ENCODE assay signal across 19 mouse cellular contexts in genomic region chr10:71469751-71470150, GRCm38 (mm10).
DNase-seq lines count a peak whose midpoint lies in the region; ATAC-seq and TF ChIP-seq lines count a peak whose summit lies in the region.
"Had no signal": no experiment of that assay in that cellular context is flagged by ENCODE, and none has a peak within 500 bp of the region (broad histone marks: within the 10 kb centered on the region; RNA-seq: fewer than 3 reads in every experiment).

No protein-coding gene starts in this region.

- intact Hi-C loops in heart, postnatal 14 days (cut with DNase I) = no loop called here

- peak; percentile 10 for DNase-seq in kidney, postnatal 0 days (ENCODE audit: low spot score)
- no peak for DNase-seq in kidney, postnatal 36 days
- DNase-seq in embryonic facial prominence, embryonic 14.5 days (ENCODE audit: low spot score) = peak; percentile 31
- no peak for DNase-seq in hindbrain, embryonic 14.5 days (ENCODE audit: low spot score)
- peak; percentile 65 for DNase-seq in midbrain, postnatal 0 days (ENCODE audit: low spot score)
- DNase-seq in left cerebral cortex, adult 9 months (ENCODE audit: low spot score in 2 of 2) = no peak
- no peak for DNase-seq in stomach, postnatal 0 days (ENCODE audit: low spot score)
- no peak for DNase-seq in heart, postnatal 14 days
- DNase-seq: embryo, embryonic 11 days; gastrocnemius, postnatal 10 days; heart, adult 2 months; heart, postnatal 4 days; right cerebral cortex, postnatal 14 days; spleen, adult 18-20 months; thymus, adult 18-20 months had no signal

- ATAC-seq in kidney, postnatal 0 days (replicated peaks; ENCODE audit: low FRiP score, low read depth) = no peak
- ATAC-seq in embryonic facial prominence, embryonic 14.5 days (ENCODE audit: low read depth) = peak; percentile 74
- ATAC-seq in hindbrain, embryonic 14.5 days (ENCODE audit: low FRiP score) = peak; percentile 40; the same call in 1 of the 2 replicates
- no peak for ATAC-seq in midbrain, postnatal 0 days (ENCODE audit: low FRiP score)
- ATAC-seq in stomach, postnatal 0 days (ENCODE audit: low FRiP score, low TSS enrichment) = no peak
- ATAC-seq: intestine, embryonic 16.5 days had no signal

- H3K9me3 ChIP-seq in kidney, postnatal 0 days (replicated peaks; ENCODE audit: low read length) = no peaks in the 10 kb centered on the region
- H3K9me3 ChIP-seq in embryonic facial prominence, embryonic 14.5 days (ENCODE audit: control insufficient read depth, low read length) = no peaks in the 10 kb centered on the region
- no peaks in the 10 kb centered on the region for H3K9me3 ChIP-seq in hindbrain, embryonic 14.5 days (ENCODE audit: control insufficient read depth, low read length)
- no peaks in the 10 kb centered on the region for H3K9me3 ChIP-seq in midbrain, postnatal 0 days (ENCODE audit: low read length)
- no peaks in the 10 kb centered on the region for H3K9me3 ChIP-seq in stomach, postnatal 0 days (ENCODE audit: control insufficient read depth, low read length)
- H3K9me3 ChIP-seq: neural tube, embryonic 13.5 days had no signal

- no peak for TF ChIP-seq EP300 in stomach, postnatal 0 days (optimal IDR thresholded peaks at IDR 0.05)

- no peaks in the 10 kb centered on the region for H3K36me3 ChIP-seq in kidney, postnatal 0 days (ENCODE audit: insufficient read depth, low read length)
- no peaks in the 10 kb centered on the region for H3K36me3 ChIP-seq in embryonic facial prominence, embryonic 14.5 days (ENCODE audit: control insufficient read depth, insufficient read depth, low read length)
- no peaks in the 10 kb centered on the region for H3K36me3 ChIP-seq in hindbrain, embryonic 14.5 days (replicated peaks; ENCODE audit: control insufficient read depth, insufficient read depth)
- H3K36me3 ChIP-seq in midbrain, postnatal 0 days (ENCODE audit: insufficient read depth, low read length) = no peaks in the 10 kb centered on the region
- H3K36me3 ChIP-seq in stomach, postnatal 0 days (ENCODE audit: control insufficient read depth, insufficient read depth, low read length) = no peaks in the 10 kb centered on the region
- H3K36me3 ChIP-seq: neural tube, embryonic 13.5 days had no signal

- H3K27ac ChIP-seq in kidney, postnatal 0 days = no peak overlapping the region
- H3K27ac ChIP-seq in embryonic facial prominence, embryonic 14.5 days (replicated peaks; ENCODE audit: low read depth, low read length) = no peak overlapping the region
- no peak overlapping the region for H3K27ac ChIP-seq in hindbrain, embryonic 14.5 days
- no peak overlapping the region for H3K27ac ChIP-seq in midbrain, postnatal 0 days (ENCODE audit: low read depth, low read length)
- H3K27ac ChIP-seq in stomach, postnatal 0 days (replicated peaks) = no peak overlapping the region
- H3K27ac ChIP-seq: heart, adult 2 months; liver, embryonic 14.5 days; macrophage; neural tube, embryonic 13.5 days had no signal

- H3K4me2 ChIP-seq in kidney, postnatal 0 days (ENCODE audit: low read length) = no peak overlapping the region
- H3K4me2 ChIP-seq in embryonic facial prominence, embryonic 14.5 days (ENCODE audit: low read depth, low read length) = no peak overlapping the region
- no peak overlapping the region for H3K4me2 ChIP-seq in hindbrain, embryonic 14.5 days (replicated peaks)
- H3K4me2 ChIP-seq in midbrain, postnatal 0 days (ENCODE audit: low read depth, low read length, poor library complexity, severe bottlenecking) = no peak overlapping the region
- no peak overlapping the region for H3K4me2 ChIP-seq in stomach, postnatal 0 days (replicated peaks; ENCODE audit: low read depth)
- H3K4me2 ChIP-seq: neural tube, embryonic 13.5 days had no signal

- H3K4me1 ChIP-seq in kidney, postnatal 0 days (replicated peaks; ENCODE audit: insufficient read depth, low read length) = no peaks in the 10 kb centered on the region
- no peaks in the 10 kb centered on the region for H3K4me1 ChIP-seq in embryonic facial prominence, embryonic 14.5 days (ENCODE audit: control insufficient read depth, insufficient read depth, low read length)
- no peaks in the 10 kb centered on the region for H3K4me1 ChIP-seq in hindbrain, embryonic 14.5 days (replicated peaks; ENCODE audit: control insufficient read depth, insufficient read depth, low read length)
- H3K4me1 ChIP-seq in midbrain, postnatal 0 days (ENCODE audit: insufficient read depth, low read length) = no peaks in the 10 kb centered on the region
- H3K4me1 ChIP-seq in stomach, postnatal 0 days (replicated peaks; ENCODE audit: control insufficient read depth, insufficient read depth) = no peaks in the 10 kb centered on the region
- H3K4me1 ChIP-seq: neural tube, embryonic 13.5 days had no signal

- H3K9ac ChIP-seq in kidney, postnatal 0 days (ENCODE audit: low read depth, low read length) = no peak overlapping the region
- no peak overlapping the region for H3K9ac ChIP-seq in embryonic facial prominence, embryonic 14.5 days (ENCODE audit: low read depth, low read length)
- no peak overlapping the region for H3K9ac ChIP-seq in hindbrain, embryonic 14.5 days
- no peak overlapping the region for H3K9ac ChIP-seq in midbrain, postnatal 0 days (replicated peaks; ENCODE audit: low read length, poor library complexity, severe bottlenecking)
- H3K9ac ChIP-seq in stomach, postnatal 0 days (ENCODE audit: low read length) = no peak overlapping the region
- H3K9ac ChIP-seq: liver, embryonic 14.5 days; neural tube, embryonic 13.5 days had no signal

- H3K4me3 ChIP-seq in kidney, postnatal 0 days (replicated peaks; ENCODE audit: low read depth, low read length) = no peak overlapping the region
- no peak overlapping the region for H3K4me3 ChIP-seq in embryonic facial prominence, embryonic 14.5 days (ENCODE audit: low read depth, low read length)
- no peak overlapping the region for H3K4me3 ChIP-seq in hindbrain, embryonic 14.5 days (replicated peaks; ENCODE audit: low read length)
- no peak overlapping the region for H3K4me3 ChIP-seq in midbrain, postnatal 0 days (ENCODE audit: low read depth, low read length)
- no peak overlapping the region for H3K4me3 ChIP-seq in stomach, postnatal 0 days (ENCODE audit: low read depth, low read length)
- H3K4me3 ChIP-seq: heart, adult 2 months; neural tube, embryonic 13.5 days had no signal

- 55% methylated on average over 13 of the region's 13 CpGs for WGBS in kidney, postnatal 0 days
- 71% methylated on average over 13 of the region's 13 CpGs for WGBS in embryonic facial prominence, embryonic 14.5 days
- 56% methylated on average over 13 of the region's 13 CpGs for WGBS in hindbrain, embryonic 14.5 days
- WGBS in midbrain, postnatal 0 days = 53% methylated on average over 13 of the region's 13 CpGs
- 51% methylated on average over 13 of the region's 13 CpGs for WGBS in stomach, postnatal 0 days

- no peaks in the 10 kb centered on the region for H3K27me3 ChIP-seq in kidney, postnatal 0 days (ENCODE audit: insufficient read depth, low read length)
- no peaks in the 10 kb centered on the region for H3K27me3 ChIP-seq in embryonic facial prominence, embryonic 14.5 days (replicated peaks; ENCODE audit: control insufficient read depth, insufficient read depth, low read length)
- H3K27me3 ChIP-seq in hindbrain, embryonic 14.5 days (ENCODE audit: control insufficient read depth, insufficient read depth, low read length) = no peaks in the 10 kb centered on the region
- no peaks in the 10 kb centered on the region for H3K27me3 ChIP-seq in midbrain, postnatal 0 days (ENCODE audit: insufficient read depth, low read length)
- H3K27me3 ChIP-seq in stomach, postnatal 0 days (ENCODE audit: control insufficient read depth, insufficient read depth, low read length) = no peaks in the 10 kb centered on the region
- H3K27me3 ChIP-seq: neural tube, embryonic 13.5 days had no signal

- no peak for TF ChIP-seq CTCF in kidney, postnatal 0 days (IDR thresholded peaks at IDR 0.05; ENCODE audit: low read depth)
- no peak for TF ChIP-seq CTCF in midbrain, postnatal 0 days (IDR thresholded peaks at IDR 0.05)
- no peak for TF ChIP-seq CTCF in stomach, postnatal 0 days (IDR thresholded peaks at IDR 0.05; ENCODE audit: low read depth)

Comparison
In these comparisons a context has a peak if more than half of its experiments do, and no peak if none do; other contexts are left out.
1. DNase-seq: peak in kidney, postnatal 0 days (single experiment), embryonic facial prominence, embryonic 14.5 days (single experiment) and midbrain, postnatal 0 days (single experiment); none in kidney, postnatal 36 days (0 of 2), hindbrain, embryonic 14.5 days (single experiment), left cerebral cortex, adult 9 months (0 of 2), stomach, postnatal 0 days (single experiment) and heart, postnatal 14 days (0 of 2).
2. ATAC-seq: peak in embryonic facial prominence, embryonic 14.5 days (single experiment) and hindbrain, embryonic 14.5 days (single experiment); none in kidney, postnatal 0 days (single experiment), midbrain, postnatal 0 days (single experiment) and stomach, postnatal 0 days (single experiment).